Mouse (Mus musculus): ENCODE results near the gene Arhgef3. TPM values are rescaled to one million over a fixed set of nuclear protein-coding genes. Genes with fewer than 3 reads are reported as not detected.

Gene Arhgef3
- polyA plus RNA-seq, 1 experiment from 2014 or later = 19.9 TPM

DNA sequence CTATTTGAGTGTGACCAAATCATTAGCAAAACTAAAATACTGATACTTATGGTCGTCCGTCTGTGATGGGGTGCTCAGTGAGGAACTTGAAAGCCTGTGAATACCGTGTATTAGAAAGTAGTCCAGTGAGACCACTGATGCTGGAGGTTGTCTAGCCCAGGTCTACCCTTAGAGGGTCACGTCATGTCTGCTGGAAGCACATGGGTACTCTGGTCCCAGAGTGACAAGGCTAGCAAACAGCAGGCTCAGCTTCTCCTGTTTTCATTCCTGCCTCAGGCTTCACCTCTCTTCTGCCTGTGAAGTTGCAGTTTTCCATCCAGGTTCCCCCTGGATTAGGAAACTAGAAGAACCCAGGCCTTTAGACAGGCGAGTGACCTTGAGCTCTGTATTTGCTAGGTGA lies 233.0 kb downstream of the Arhgef3 start:
- Histone ChIP-seq H3K27me3 (no peaks in the 10 kb centered on the region), H3K9me3 (no peaks in the 10 kb centered on the region), H3K4me1 (peaks cover 36% of the 10 kb centered on the region), H3K9ac (no peak overlapping the region), H3K27ac (no peak overlapping the region), H3K36me3 (no peaks in the 10 kb centered on the region), H3K4me2 (no peak overlapping the region), H3K4me3 (no peak overlapping the region)
- 93% methylated on average over 5 of the region's 5 CpGs for WGBS
- no peak for ATAC-seq (ENCODE audit: insufficient number of reproducible peaks, low FRiP score, low TSS enrichment, low read depth)

DNA sequence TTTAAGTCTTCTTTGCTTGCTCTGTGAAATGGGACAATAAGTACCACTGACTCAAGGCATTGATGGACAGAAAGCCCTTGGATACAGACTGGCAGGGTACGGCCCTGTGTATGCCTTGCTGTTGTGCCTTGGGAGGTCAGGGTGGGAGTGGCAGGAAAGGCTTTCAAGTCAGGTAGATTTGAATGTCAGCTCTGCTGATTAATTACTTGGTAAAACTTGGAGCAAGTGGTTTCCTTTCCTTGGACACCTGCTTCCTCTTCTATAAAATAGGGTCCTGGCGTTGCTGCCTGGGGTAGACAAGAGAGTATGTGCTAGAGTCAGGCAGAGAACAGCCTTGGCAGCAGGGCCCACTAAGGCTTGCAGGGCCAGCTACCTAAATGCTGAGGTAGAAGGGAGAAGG lies 233.4 kb downstream of the Arhgef3 start:
- no peak overlapping the region for H3K4me2 ChIP-seq
- H3K9ac ChIP-seq = no peak overlapping the region
- no peak for ATAC-seq (ENCODE audit: insufficient number of reproducible peaks, low FRiP score, low TSS enrichment, low read depth)
- no peaks in the 10 kb centered on the region for H3K36me3 ChIP-seq
- peaks cover 40% of the 10 kb centered on the region for H3K4me1 ChIP-seq
- 74% methylated on average over 2 of the region's 2 CpGs for WGBS
- H3K27ac ChIP-seq = no peak overlapping the region
- H3K27me3 ChIP-seq = no peaks in the 10 kb centered on the region
- no peaks in the 10 kb centered on the region for H3K9me3 ChIP-seq
- H3K4me3 ChIP-seq = no peak overlapping the region

DNA sequence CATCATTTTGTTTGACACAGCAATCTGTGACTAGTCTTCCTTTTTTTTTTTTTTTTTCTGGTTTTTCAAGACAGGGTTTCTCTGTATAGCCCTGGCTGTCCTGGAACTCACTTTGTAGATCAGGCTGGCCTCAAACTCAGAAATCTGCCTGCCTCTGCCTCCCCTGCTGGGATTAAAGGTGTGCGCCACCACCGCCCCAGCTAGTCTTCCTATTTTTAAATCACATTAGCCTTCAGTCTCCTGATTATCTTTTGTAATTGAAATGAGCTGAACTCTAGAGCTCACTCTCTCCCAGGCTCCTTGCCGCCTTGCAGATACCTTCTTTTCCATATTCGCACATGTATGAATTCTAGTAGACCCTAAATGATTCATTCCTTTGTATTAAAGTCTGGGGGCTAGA lies 234.0 kb downstream of the Arhgef3 start:
- H3K9ac ChIP-seq = no peak overlapping the region
- no peak overlapping the region for H3K27ac ChIP-seq
- ATAC-seq (ENCODE audit: insufficient number of reproducible peaks, low FRiP score, low TSS enrichment, low read depth) = no peak
- H3K27me3 ChIP-seq = no peaks in the 10 kb centered on the region
- 93% methylated on average over 4 of the region's 4 CpGs for WGBS
- H3K4me1 ChIP-seq = peaks cover 43% of the 10 kb centered on the region
- H3K4me3 ChIP-seq = no peak overlapping the region
- no peaks in the 10 kb centered on the region for H3K9me3 ChIP-seq
- H3K4me2 ChIP-seq = no peak overlapping the region
- H3K36me3 ChIP-seq = no peaks in the 10 kb centered on the region

DNA sequence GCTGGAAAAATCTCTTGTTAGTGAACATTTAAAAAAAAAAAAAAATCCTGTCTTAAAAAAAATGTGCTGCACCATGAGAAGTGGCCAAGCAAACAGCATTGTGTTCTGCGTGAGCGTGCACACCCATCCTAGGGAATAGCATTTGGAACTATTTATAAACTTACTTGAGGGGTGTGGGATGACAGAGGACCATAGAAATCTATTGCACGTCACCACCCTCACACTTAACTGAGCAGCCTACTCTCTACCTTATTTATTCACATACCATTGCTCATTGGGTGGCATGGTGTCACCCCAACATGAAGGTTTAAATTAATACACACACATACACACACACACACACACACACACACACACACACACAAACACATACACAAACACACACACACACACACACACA lies 234.4 kb downstream of the Arhgef3 start:
- Histone ChIP-seq H3K27ac (no peak overlapping the region), H3K4me1 (peaks cover 43% of the 10 kb centered on the region)
- 73% methylated on average over 3 of the region's 3 CpGs for WGBS

DNA sequence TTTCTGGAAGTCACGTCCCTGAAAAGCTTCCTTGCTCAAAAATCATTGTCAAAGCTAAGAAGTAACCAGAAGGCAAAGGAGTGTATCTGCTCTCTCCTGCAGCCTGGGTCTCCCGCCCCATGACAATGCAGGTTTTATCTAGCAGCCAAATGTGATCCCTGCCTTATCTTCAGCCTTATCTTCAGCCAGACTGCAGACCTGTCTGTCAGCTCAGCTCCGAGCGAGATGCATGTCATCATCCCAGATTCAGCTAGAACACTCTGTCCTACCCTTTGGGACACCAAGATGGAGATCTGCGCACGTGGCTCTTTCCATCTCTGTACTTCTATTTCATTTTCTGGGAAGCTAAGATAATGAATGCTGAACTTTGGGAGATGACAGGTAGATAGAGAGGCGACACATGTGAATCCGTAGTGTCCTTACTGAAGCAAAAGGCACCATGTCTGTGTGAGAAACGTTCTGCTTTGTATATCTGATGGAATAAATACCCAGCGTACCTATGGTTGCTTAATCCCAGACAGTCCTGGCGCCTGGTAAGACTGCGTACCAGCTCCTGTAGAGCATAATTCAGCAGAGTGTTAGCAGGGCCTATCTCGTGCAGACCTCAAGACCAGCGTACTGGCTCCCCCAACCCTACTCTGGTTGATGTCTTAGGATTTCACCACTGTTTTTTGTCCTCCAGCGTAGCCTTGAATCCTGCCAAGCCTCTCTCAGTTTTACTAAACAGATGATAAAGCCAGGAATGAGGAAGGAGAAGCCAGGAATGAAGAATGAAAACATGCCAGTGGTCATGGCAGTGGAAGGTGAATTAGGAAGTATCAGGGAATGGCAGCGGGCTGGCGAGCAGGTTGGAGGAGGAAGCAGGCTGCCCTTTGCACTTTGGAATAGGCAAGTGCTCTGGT lies 235.4 kb downstream of the Arhgef3 start:
- Histone ChIP-seq H3K4me1 (peaks cover 43% of the 10 kb centered on the region), H3K27me3 (no peaks in the 10 kb centered on the region), H3K9me3 (no peaks in the 10 kb centered on the region), H3K36me3 (no peaks in the 10 kb centered on the region), H3K27ac (peak overlapping the region; percentile 88), H3K4me3 (no peak overlapping the region), H3K4me2 (no peak overlapping the region), H3K9ac (no peak overlapping the region)
- no peak for ATAC-seq (ENCODE audit: insufficient number of reproducible peaks, low FRiP score, low TSS enrichment, low read depth)
- WGBS = 74% methylated on average over 17 of the region's 17 CpGs

More for the DNA sequence above, 234.4 kb downstream of the Arhgef3 start:
- no peak overlapping the region for H3K9ac ChIP-seq
- ATAC-seq (ENCODE audit: insufficient number of reproducible peaks, low FRiP score, low TSS enrichment, low read depth) = no peak
- H3K4me2 ChIP-seq = no peak overlapping the region
- no peaks in the 10 kb centered on the region for H3K36me3 ChIP-seq
- no peaks in the 10 kb centered on the region for H3K27me3 ChIP-seq
- no peaks in the 10 kb centered on the region for H3K9me3 ChIP-seq
- H3K4me3 ChIP-seq = no peak overlapping the region

DNA sequence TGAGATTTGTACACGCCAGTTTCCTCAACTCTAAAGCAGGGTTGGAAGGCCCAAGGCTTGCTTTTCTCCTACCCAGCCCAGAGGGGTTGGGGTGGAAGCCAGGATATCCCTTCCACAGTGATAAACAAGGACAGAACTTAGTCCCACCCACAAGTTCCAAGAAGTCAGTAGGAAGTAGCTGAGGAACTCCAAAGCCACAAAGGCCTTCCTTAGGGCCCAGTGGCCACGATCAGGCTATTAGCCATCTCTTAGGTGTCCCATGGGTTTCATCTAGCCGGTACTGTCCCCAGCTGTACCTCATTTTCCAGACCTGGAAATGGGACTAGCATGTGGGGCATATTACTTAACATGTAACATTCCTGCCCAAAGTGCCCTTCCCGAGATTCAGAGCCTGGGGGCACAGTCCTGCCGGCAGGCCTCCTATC lies 236.4 kb downstream of the Arhgef3 start:
- no peak for ATAC-seq (ENCODE audit: insufficient number of reproducible peaks, low FRiP score, low TSS enrichment, low read depth)
- no peaks in the 10 kb centered on the region for H3K27me3 ChIP-seq
- 24% methylated on average over 5 of the region's 5 CpGs for WGBS
- H3K4me3 ChIP-seq = no peak overlapping the region
- H3K4me1 ChIP-seq = peaks cover 45% of the 10 kb centered on the region
- peak overlapping the region; percentile 88 for H3K27ac ChIP-seq
- H3K9me3 ChIP-seq = no peaks in the 10 kb centered on the region
- no peaks in the 10 kb centered on the region for H3K36me3 ChIP-seq
- H3K4me2 ChIP-seq = peak overlapping the region; percentile 20; the same call in 1 of the 2 replicates
- H3K9ac ChIP-seq = no peak overlapping the region

DNA sequence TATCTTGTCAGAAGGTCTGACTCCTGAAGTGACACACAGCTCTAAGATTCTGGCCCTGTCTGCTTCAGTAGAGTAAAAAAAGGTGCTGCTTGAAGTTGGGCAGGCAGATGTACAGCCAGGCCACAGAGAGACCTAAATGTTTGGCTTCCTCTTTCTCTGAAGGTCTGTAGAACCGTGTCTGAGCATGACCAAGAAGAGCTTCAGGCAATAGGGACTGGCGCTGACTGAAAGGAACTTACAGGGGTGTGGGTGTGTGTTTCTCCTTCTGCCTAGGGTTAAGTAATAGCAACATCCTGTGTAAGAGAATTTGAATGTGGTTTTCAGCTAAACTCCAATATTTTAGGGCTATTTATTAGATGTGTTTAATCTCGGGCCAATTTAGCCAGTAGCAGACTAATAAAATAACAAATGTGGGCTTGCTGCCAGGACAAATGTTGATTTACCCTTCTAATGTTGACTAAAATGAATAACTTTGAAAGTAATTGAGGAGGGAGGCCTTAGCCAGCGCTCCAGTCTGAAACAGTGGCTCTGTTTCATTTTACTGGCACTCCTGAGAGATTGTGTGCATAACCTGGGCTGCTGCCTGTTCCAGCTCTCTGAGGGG lies 236.9 kb downstream of the Arhgef3 start:
- Histone ChIP-seq H3K4me1 (peaks cover 46% of the 10 kb centered on the region), H3K36me3 (no peaks in the 10 kb centered on the region), H3K4me3 (no peak overlapping the region), H3K27ac (peak overlapping the region; percentile 88), H3K9ac (no peak overlapping the region), H3K4me2 (peak overlapping the region; percentile 20; the same call in 1 of the 2 replicates), H3K9me3 (no peaks in the 10 kb centered on the region), H3K27me3 (no peaks in the 10 kb centered on the region)
- 4% methylated on average over 4 of the region's 4 CpGs for WGBS
- ATAC-seq (ENCODE audit: insufficient number of reproducible peaks, low FRiP score, low TSS enrichment, low read depth) = peak; percentile 87

DNA sequence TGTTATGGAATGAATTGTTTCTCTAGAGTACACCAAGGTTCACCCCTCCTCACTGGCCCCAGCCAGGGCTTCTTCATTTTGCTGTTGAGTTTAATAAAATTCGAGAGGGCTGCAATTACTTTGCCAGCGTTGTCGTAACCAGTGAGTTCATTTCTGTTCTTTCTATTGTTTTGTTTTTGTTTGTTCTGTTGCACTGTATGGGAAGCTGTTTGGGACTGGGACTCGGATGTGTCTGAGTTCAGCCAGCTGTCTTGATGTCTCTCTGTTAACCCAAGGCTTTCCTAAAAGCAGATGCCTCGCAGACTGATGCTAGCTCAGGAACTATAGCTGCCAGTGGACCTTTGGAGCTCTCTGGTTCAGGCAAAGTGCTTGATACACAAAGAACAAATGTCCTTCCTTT lies 237.8 kb downstream of the Arhgef3 start:
- no peak for ATAC-seq (ENCODE audit: insufficient number of reproducible peaks, low FRiP score, low TSS enrichment, low read depth)
- WGBS = 41% methylated on average over 5 of the region's 5 CpGs
- no peak overlapping the region for H3K4me2 ChIP-seq

DNA sequence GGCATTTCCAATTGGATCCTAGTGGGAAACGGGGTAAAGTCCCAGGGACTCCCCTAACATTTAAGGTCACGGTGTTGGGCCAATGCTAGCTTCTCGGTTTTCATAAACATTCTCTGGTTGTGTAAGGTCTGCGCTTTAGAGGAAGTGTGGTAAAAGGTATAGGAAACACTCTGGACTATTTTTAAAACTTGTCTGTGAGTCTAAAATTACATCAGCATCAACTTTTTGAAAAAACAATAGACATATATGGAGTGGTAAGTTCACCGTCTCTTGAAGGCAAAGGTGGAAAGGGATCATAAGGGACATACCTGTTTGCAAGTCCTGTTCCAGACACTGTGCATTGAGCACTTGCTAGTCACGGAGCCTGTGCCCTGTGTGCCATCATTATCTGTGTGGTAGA lies 240.5 kb downstream of the Arhgef3 start:
- 78% methylated on average over 6 of the region's 6 CpGs for WGBS
- no peak overlapping the region for H3K27ac ChIP-seq
- peaks cover 43% of the 10 kb centered on the region for H3K4me1 ChIP-seq
- no peak overlapping the region for H3K4me3 ChIP-seq
- no peaks in the 10 kb centered on the region for H3K27me3 ChIP-seq
- ATAC-seq (ENCODE audit: insufficient number of reproducible peaks, low FRiP score, low TSS enrichment, low read depth) = no peak
- H3K9me3 ChIP-seq = no peaks in the 10 kb centered on the region
- no peak overlapping the region for H3K9ac ChIP-seq
- H3K4me2 ChIP-seq = no peak overlapping the region
- no peaks in the 10 kb centered on the region for H3K36me3 ChIP-seq

More for the DNA sequence above, 237.8 kb downstream of the Arhgef3 start:
- H3K27ac ChIP-seq = peak overlapping the region; percentile 88
- no peaks in the 10 kb centered on the region for H3K27me3 ChIP-seq
- H3K4me3 ChIP-seq = no peak overlapping the region
- no peaks in the 10 kb centered on the region for H3K36me3 ChIP-seq
- no peaks in the 10 kb centered on the region for H3K9me3 ChIP-seq
- H3K9ac ChIP-seq = no peak overlapping the region
- peaks cover 46% of the 10 kb centered on the region for H3K4me1 ChIP-seq

DNA sequence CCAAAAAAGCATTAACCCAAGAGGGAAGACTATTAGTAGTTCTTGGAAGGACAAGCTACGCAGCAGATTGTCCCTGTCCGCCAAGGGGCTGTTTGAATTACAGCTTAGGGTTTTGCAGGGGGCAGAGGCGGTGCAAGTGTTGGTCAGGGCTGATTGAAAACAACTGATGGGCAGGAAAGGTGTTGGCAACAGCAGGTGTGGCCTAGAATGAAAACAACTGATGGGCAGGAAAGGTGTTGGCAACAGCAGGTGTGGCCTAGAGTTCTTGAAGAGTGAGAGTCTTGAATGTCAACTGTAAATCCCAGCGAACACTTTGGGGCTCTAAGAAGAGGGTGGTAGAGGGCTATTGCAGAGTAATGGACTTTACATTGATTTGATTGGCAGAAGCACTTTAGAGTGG lies 241.2 kb downstream of the Arhgef3 start:
- no peak for ATAC-seq (ENCODE audit: insufficient number of reproducible peaks, low FRiP score, low TSS enrichment, low read depth)
- Histone ChIP-seq H3K4me1 (peaks cover 37% of the 10 kb centered on the region), H3K4me3 (no peak overlapping the region), H3K27me3 (no peaks in the 10 kb centered on the region), H3K9ac (no peak overlapping the region), H3K36me3 (no peaks in the 10 kb centered on the region), H3K4me2 (no peak overlapping the region), H3K27ac (no peak overlapping the region), H3K9me3 (no peaks in the 10 kb centered on the region)
- 81% methylated on average over 4 of the region's 4 CpGs for WGBS

DNA sequence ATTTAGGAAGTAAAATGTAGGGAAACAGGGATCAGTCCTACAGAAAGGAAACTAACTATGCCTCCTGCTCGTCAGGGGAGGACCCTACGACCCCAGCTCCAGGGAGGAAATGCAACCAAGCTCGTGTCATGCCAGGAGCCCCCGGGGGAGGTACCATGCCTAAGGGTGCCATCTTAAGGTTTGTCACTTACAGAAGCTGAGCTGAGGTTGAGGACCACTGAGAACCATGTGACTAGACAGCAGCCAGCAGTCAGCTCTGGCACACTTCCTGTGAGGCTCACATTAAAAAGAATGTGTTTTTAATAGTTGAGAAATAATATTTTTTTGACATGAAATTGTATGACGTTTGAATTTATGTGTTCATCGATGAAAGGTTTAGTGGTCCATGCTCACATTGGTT lies 242.4 kb downstream of the Arhgef3 start:
- H3K27ac ChIP-seq = no peak overlapping the region
- no peak overlapping the region for H3K9ac ChIP-seq
- H3K27me3 ChIP-seq = no peaks in the 10 kb centered on the region
- H3K36me3 ChIP-seq = no peaks in the 10 kb centered on the region
- H3K4me2 ChIP-seq = no peak overlapping the region
- H3K4me1 ChIP-seq = peaks cover 31% of the 10 kb centered on the region
- H3K4me3 ChIP-seq = no peak overlapping the region
- 60% methylated on average over 6 of the region's 6 CpGs for WGBS
- H3K9me3 ChIP-seq = no peaks in the 10 kb centered on the region
- no peak for ATAC-seq (ENCODE audit: insufficient number of reproducible peaks, low FRiP score, low TSS enrichment, low read depth)

DNA sequence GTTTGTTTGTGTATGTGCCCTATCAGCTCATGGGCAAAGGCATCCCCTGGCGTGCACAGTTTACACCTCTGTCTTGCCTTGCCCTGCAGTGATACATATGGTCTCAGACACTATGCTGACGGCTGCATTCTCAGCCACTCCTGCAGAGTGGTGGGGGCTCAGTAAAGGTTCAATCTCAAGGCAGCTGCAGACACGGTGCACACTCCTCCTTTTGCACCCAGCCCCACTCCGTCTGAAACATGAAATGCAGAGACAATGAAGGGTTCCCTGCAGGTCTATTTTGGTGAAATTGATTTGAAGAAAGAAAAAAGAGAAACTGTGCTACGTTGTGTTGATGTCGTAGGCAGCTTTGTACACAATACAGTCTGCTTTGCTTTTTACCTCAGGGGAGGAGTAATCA lies 243.5 kb downstream of the Arhgef3 start:
- Histone ChIP-seq H3K4me3 (no peak overlapping the region), H3K27ac (no peak overlapping the region), H3K36me3 (no peaks in the 10 kb centered on the region), H3K9me3 (no peaks in the 10 kb centered on the region), H3K9ac (no peak overlapping the region), H3K4me2 (no peak overlapping the region), H3K4me1 (peaks cover 20% of the 10 kb centered on the region), H3K27me3 (no peaks in the 10 kb centered on the region)
- 44% methylated on average over 6 of the region's 6 CpGs for WGBS
- no peak for ATAC-seq (ENCODE audit: insufficient number of reproducible peaks, low FRiP score, low TSS enrichment, low read depth)

Data from limb, embryonic 15.5 days (tissue).